Mouse (Mus musculus) heart, embryonic 15.5 days (tissue): ENCODE measurements around the gene Fbxo6. TPM values are rescaled to one million over a fixed set of nuclear protein-coding genes. Genes with fewer than 3 reads are reported as not detected.
A peak's percentile ranks its signal among the peaks of the same experiment; 100 is the strongest.

Experiments used
- ATAC-seq: fragments of 200-750 bp; cut with Nextera tagmentation; replicated peaks from 2 replicates; pipeline ENCODE4 v1.8.0; 2017; ENCODE audit warnings: low read depth, moderate TSS enrichment; ENCODE audit not compliant: insufficient number of reproducible peaks, insufficient read depth, low FRiP score
- H3K27ac ChIP-seq: fragments of 300-500 bp; sonication (generic); 2 replicates; pipeline ENCODE4 v1.5.1; 2015; ENCODE audit warnings: mild to moderate bottlenecking, inconsistent platforms
- H3K27me3 ChIP-seq: fragments of 300-500 bp; sonication (generic); 2 replicates; pipeline ENCODE4 v1.6.1; 2015; ENCODE audit warnings: inconsistent platforms
- H3K36me3 ChIP-seq: fragments of 300-500 bp; sonication (generic); 2 replicates; pipeline ENCODE4 v1.6.1; 2015; ENCODE audit warnings: mild to moderate bottlenecking, inconsistent platforms
- H3K4me1 ChIP-seq: fragments of 300-500 bp; sonication (generic); replicated peaks from 2 replicates; pipeline ENCODE4 v1.6.1; 2015; ENCODE audit warnings: inconsistent platforms
- H3K4me2 ChIP-seq: fragments of 300-500 bp; sonication (generic); 2 replicates; pipeline ENCODE4 v1.6.1; 2015; ENCODE audit warnings: inconsistent platforms, mild to moderate bottlenecking, moderate library complexity
- H3K4me3 ChIP-seq: fragments of 300-500 bp; sonication (generic); 2 replicates; pipeline ENCODE4 v1.5.1; 2015; ENCODE audit warnings: mild to moderate bottlenecking, inconsistent platforms
- H3K9ac ChIP-seq: fragments of 300-500 bp; sonication (generic); 2 replicates; pipeline ENCODE4 v1.6.1; 2015; ENCODE audit warnings: mild to moderate bottlenecking, inconsistent platforms
- H3K9me3 ChIP-seq: fragments of 300-500 bp; sonication (generic); replicated peaks from 2 replicates; pipeline ENCODE4 v1.6.1; 2016; ENCODE audit warnings: inconsistent platforms
- WGBS: fragments of 180-500 bp; shearing (Covaris S2); methylation state at CpG from one replicate; pipeline ENCODE4 v1.1.7; 2015; ENCODE audit warnings: mixed read lengths; 5-methylcytosine and 5-hydroxymethylcytosine counted together
- polyA plus RNA-seq: library from polyadenylated mRNA; unstranded; fragments of >200 nt; fragmentation: Nextera tagmentation; extraction: Ambion mirVana; gene quantifications from 2 replicates; pipeline ENCODE4 v1.2.1, GENCODE M21; 2015

Fbxo6 gene
- polyA plus RNA-seq, 1 experiment from 2014 or later = 18.8 TPM

DNA sequence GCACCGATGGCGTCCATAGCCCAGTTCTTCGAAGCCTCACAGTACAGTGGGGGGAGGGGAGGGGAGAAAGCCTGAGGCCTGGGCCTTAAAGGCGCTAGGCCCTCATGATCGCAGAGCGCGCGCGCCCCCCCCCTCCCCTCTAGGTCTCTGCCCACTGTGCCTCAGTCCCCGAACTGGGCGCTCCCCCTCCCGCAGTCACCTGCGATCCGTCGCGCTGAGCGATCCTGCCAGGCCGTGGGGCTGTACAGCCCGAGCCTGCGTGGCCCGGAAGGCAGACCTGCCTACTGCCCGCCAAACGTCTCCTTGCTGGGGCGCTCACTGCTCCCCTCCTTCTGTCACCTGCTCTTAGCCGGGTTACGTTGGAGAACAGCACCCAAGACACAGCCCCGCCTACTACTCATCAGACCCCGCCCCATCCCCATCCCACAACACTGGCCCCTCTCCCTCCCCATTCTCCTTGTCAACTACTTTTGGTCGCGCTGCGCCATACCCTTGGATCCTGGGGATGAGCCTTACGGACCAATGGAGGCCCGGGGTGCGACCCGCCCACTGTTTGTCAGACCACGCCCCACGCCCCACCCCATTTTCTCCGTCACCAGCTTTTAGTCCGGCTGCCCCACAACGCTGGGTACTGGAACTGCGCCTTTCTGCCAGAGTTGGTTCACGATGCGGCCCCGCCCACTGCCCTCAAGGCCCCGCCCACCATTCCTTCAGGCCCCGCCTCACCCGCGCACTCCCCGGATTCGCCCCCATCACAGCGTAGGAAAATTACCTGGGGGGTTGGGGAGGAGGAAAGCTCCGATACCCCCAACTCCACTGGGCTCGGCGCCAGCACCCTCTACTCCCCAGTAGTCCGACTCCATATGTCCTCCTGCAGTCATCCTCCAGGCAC, 7.8 kb upstream of the Fbxo6 start:
- peaks cover 13% of the 10 kb centered on the region; the same call in 1 of the 2 replicates for H3K36me3 ChIP-seq
- H3K4me2 ChIP-seq = peak overlapping the region; percentile 98
- H3K4me1 ChIP-seq = peaks cover 40% of the 10 kb centered on the region
- H3K27ac ChIP-seq = peak overlapping the region; percentile 81
- peak; percentile 84 for ATAC-seq
- H3K4me3 ChIP-seq = peak overlapping the region; percentile 77
- H3K9ac ChIP-seq = peak overlapping the region; percentile 82
- H3K9me3 ChIP-seq = no peaks in the 10 kb centered on the region
- peaks cover 56% of the 10 kb centered on the region for H3K27me3 ChIP-seq
- WGBS = under 1% methylated on average over 48 of the region's 55 CpGs

DNA sequence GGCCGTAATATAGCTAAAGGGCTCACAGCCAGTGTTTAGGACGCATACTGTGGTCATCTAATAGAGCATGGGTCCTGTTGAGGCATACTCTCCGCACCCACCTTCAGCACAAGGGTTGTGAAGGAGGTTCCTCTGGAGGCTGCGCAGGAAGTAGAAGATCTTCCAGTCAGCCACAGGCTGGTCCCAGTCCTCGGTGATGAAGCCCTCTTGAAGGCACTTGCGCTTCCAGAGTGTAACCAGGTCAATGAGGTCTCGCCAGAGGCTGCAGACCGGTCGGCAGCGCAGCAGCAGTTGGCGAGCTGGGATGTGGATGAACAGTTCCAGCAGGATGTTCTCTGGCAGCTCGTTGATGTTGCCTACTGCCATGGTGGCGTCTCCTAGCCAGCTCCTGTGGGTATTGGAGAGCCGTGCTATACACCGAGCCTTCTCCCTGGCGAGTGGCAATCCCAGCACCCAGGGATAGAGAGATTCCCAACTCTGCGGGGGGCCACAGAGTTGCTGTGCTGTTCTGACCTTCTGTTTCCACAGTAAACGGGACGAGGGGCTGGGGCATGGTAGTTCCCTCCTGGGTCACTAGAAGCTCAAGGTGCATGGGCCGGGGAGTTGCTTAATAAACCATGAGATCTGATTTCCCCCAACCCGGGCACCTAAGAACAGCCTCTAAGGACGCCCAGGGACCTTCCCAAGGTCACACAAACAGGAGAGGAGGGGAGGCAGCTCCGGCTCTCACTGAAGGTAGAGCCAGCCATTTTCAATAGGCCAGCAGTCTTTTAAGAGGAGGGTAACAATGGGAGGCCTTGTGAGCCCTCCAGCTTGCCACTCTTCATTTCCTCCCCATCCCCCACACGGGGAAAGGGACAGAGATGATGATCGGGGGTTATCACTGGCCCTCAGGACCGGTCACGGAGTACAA, 6.8 kb upstream of the Fbxo6 start:
- peak overlapping the region; percentile 81 for H3K27ac ChIP-seq

DNA sequence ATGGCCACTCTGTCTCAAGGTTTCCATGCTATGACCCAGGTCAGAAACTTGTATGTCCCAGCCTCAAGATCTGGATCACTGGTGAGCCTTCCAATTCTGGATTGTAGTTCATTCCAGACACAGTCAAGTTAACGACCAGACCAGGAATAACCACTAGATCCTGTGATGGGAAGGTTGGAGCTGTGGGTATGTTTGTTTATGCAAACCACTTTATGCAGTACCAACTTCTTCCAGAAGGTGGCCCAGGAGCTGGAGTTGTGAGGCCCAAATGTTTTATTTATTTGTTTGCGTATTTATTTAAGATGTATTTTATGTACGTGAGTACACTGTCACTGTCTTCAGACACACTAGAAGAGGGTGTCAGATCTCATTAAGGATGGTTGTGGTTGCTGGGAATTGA, 3.0 kb upstream of the Fbxo6 start:
- H3K36me3 ChIP-seq = peaks cover 18% of the 10 kb centered on the region; the same call in 1 of the 2 replicates
- H3K9ac ChIP-seq = no peak overlapping the region
- H3K9me3 ChIP-seq = no peaks in the 10 kb centered on the region
- H3K27ac ChIP-seq = no peak overlapping the region
- WGBS = 57% methylated on average over 3 of the region's 3 CpGs
- peaks cover 30% of the 10 kb centered on the region for H3K4me1 ChIP-seq
- no peak overlapping the region for H3K4me3 ChIP-seq
- no peak for ATAC-seq
- H3K27me3 ChIP-seq = peaks cover 9% of the 10 kb centered on the region
- no peak overlapping the region for H3K4me2 ChIP-seq

More for the DNA sequence above, 6.8 kb upstream of the Fbxo6 start:
- H3K27me3 ChIP-seq = peaks cover 45% of the 10 kb centered on the region
- peak overlapping the region; percentile 98 for H3K4me2 ChIP-seq
- H3K4me1 ChIP-seq = peaks cover 30% of the 10 kb centered on the region
- WGBS = 29% methylated on average over 27 of the region's 27 CpGs
- H3K36me3 ChIP-seq = peaks cover 18% of the 10 kb centered on the region; the same call in 1 of the 2 replicates
- peak overlapping the region; percentile 82 for H3K9ac ChIP-seq
- no peak for ATAC-seq
- H3K9me3 ChIP-seq = no peaks in the 10 kb centered on the region
- H3K4me3 ChIP-seq = peak overlapping the region; percentile 77

DNA sequence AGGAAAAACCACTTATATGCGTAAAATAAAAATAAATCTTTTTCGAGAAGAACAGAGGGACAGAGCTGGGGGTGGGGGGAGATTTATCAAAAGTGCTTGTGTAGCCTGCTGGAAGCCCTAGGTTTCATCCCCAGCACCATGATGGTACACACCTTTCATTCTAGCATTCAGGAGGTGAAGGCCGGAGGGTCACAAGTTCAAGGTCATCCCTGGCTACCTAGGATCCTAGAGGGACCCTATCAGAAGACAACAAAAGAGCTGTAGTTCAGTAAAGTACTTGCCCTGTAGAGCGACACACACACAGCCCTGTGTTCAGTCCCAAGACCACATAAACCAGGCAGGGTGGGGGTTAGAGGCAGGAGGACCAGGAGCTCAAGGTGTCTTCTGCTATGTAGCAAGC, 2.1 kb upstream of the Fbxo6 start:
- no peak overlapping the region for H3K9ac ChIP-seq
- WGBS = 89% methylated on average over 4 of the region's 4 CpGs
- H3K4me2 ChIP-seq = no peak overlapping the region
- peaks cover 18% of the 10 kb centered on the region; the same call in 1 of the 2 replicates for H3K36me3 ChIP-seq
- H3K4me1 ChIP-seq = peaks cover 20% of the 10 kb centered on the region
- H3K27me3 ChIP-seq = peaks cover 3% of the 10 kb centered on the region; the same call in 1 of the 2 replicates
- no peak overlapping the region for H3K27ac ChIP-seq
- H3K9me3 ChIP-seq = no peaks in the 10 kb centered on the region
- H3K4me3 ChIP-seq = no peak overlapping the region
- no peak for ATAC-seq

DNA sequence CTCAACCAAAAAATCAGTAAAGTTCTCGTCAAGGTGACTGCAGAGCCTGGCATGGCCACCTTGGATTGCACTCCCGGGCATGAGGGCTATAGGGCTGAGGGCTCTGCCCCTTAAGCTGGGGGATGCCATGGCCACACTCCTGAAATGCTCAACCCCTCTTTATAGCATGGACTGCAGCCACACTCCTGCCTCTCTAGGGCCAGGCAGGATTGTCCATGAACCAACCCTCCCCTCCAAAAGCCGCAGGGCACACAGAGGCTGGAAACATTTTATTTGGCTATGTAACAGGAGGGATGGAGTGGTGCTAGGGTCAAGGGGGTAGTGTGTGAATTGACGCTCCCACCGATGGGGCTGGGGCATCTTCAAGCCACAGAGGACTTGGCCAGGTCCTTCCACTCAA, 607 bp upstream of the Fbxo6 start:
- H3K36me3 ChIP-seq = peaks cover 18% of the 10 kb centered on the region; the same call in 1 of the 2 replicates
- H3K4me2 ChIP-seq = no peak overlapping the region
- no peak overlapping the region for H3K4me3 ChIP-seq
- no peaks in the 10 kb centered on the region for H3K27me3 ChIP-seq
- 81% methylated on average over 5 of the region's 5 CpGs for WGBS
- no peaks in the 10 kb centered on the region for H3K9me3 ChIP-seq
- no peak overlapping the region for H3K27ac ChIP-seq
- peaks cover 9% of the 10 kb centered on the region; the same call in 1 of the 2 replicates for H3K4me1 ChIP-seq
- no peak for ATAC-seq
- no peak overlapping the region for H3K9ac ChIP-seq

DNA sequence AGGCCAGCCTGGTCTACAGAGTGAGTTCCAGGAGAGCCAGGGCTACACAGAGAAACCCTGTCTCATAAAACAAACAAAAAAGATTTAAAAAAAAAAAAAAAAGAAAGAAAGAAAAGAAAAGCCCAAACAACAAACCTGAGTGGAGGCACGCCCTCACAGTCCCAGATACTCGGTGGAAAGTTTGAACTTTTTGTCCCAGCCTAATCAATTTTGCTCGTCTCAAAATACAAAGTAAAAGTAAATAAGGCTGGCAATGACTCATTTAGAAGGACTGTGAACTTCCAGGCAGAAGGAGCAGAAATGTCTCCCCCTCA, 1.0 kb downstream of the Fbxo6 start:
- Histone ChIP-seq H3K9ac (peak overlapping the region; percentile 81; the same call in 1 of the 2 replicates), H3K9me3 (no peaks in the 10 kb centered on the region), H3K27ac (peak overlapping the region; percentile 91), H3K4me3 (peak overlapping the region; percentile 79), H3K4me2 (peak overlapping the region; percentile 95), H3K27me3 (no peaks in the 10 kb centered on the region), H3K4me1 (peaks cover 9% of the 10 kb centered on the region; the same call in 1 of the 2 replicates), H3K36me3 (peaks cover 11% of the 10 kb centered on the region; the same call in 1 of the 2 replicates)
- 32% methylated on average over 3 of the region's 3 CpGs for WGBS
- ATAC-seq = no peak

DNA sequence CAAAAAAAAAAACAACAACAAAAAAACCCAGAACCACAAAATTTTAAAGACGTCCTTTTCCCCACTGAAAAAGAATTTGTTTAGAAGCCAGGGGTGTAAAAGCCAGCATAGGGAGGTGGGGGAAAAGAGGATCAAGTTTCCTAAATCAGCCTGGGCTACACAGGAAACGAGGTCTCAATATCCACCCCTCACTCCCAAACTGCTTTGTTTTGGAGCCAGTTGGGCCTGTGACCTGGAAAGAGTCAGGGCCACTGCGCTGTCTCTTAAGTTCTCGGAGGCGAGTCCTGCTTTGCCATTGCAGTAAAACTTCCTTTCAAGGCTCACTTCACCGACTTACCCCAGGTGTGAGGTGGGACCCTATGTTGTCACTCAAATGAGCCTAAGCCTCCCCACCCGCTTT, 1.7 kb downstream of the Fbxo6 start:
- WGBS = 67% methylated on average over 7 of the region's 7 CpGs
- Histone ChIP-seq H3K9me3 (no peaks in the 10 kb centered on the region), H3K9ac (no peak overlapping the region), H3K27ac (no peak overlapping the region), H3K36me3 (peaks cover 16% of the 10 kb centered on the region; the same call in 1 of the 2 replicates), H3K4me2 (no peak overlapping the region), H3K4me1 (peaks cover 9% of the 10 kb centered on the region; the same call in 1 of the 2 replicates), H3K27me3 (no peaks in the 10 kb centered on the region), H3K4me3 (no peak overlapping the region)
- no peak for ATAC-seq

DNA sequence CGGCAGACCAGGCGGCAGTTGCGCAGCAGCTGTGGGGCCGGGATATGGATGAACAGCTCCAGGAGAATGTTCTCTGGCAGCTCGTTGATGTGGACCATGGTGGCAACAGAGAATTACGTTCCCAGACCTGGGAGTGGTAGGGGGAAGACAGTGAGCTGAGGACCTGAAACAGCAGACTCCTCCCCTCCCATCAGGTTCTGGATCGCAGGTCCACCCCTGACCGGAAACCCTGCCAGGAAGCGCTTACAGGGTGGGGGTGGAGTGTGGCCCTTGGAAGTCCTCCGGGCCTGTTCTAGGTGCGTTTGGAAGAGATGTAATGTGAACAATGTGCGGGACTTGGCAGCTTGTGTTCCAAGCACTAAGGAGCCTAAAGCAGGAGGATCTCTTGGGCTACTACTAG, 2.4 kb downstream of the Fbxo6 start:
- Histone ChIP-seq H3K36me3 (peaks cover 22% of the 10 kb centered on the region; the same call in 1 of the 2 replicates), H3K9ac (no peak overlapping the region), H3K27ac (no peak overlapping the region), H3K27me3 (no peaks in the 10 kb centered on the region), H3K4me3 (no peak overlapping the region), H3K9me3 (no peaks in the 10 kb centered on the region), H3K4me2 (no peak overlapping the region), H3K4me1 (peaks cover 9% of the 10 kb centered on the region; the same call in 1 of the 2 replicates)
- ATAC-seq = no peak
- WGBS = 44% methylated on average over 12 of the region's 12 CpGs

DNA sequence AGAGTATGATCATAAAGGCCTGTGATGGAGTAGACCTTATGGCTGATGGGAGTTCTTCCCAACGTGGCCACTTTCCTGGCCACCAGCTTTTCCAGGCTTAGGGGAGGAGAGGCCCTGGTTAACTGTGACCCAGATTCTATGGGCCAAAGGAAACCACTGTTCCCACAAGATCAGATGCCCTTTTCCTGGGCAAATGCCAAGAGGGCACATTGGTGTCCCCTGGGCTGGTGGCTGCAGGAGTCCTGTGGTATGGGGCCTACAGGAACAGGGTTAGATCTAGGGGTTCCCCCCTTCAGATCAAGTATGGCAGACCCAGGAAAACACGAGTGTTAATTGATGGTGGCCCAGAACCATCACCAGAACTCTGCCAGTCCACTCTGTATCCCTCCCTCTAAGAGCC, 4.2 kb downstream of the Fbxo6 start:
- WGBS = 88% methylated on average over 2 of the region's 2 CpGs
- ATAC-seq = no peak
- peaks cover 9% of the 10 kb centered on the region; the same call in 1 of the 2 replicates for H3K4me1 ChIP-seq

DNA sequence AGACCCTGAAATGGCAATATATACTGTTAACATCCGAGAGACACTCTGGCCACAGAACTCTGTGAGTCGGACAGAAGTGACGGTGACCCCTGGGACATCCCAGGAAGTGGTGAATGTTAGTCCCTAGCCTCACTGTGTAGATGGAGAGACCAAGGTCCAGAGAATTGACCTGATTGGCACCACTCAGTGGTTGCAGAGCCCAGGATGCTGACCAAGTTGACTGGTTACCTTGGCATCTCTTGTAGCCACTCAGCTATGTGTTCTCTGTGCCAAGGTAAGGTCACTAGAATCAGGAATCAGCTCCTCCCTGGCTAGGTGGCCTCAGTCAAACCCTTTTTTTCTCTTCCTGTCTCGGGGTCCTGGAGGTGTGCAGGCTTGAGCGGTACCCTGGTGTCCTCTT, 8.2 kb downstream of the Fbxo6 start:
- peaks cover 17% of the 10 kb centered on the region; the same call in 1 of the 2 replicates for H3K36me3 ChIP-seq
- H3K4me2 ChIP-seq = no peak overlapping the region
- no peak overlapping the region for H3K9ac ChIP-seq
- peaks cover 7% of the 10 kb centered on the region for H3K27me3 ChIP-seq
- 85% methylated on average over 5 of the region's 5 CpGs for WGBS
- no peak for ATAC-seq
- H3K4me1 ChIP-seq = peaks cover 9% of the 10 kb centered on the region
- H3K27ac ChIP-seq = no peak overlapping the region
- no peaks in the 10 kb centered on the region for H3K9me3 ChIP-seq
- H3K4me3 ChIP-seq = no peak overlapping the region

More for the DNA sequence above, 4.2 kb downstream of the Fbxo6 start:
- H3K4me2 ChIP-seq = no peak overlapping the region
- no peaks in the 10 kb centered on the region for H3K9me3 ChIP-seq
- no peaks in the 10 kb centered on the region for H3K27me3 ChIP-seq
- no peak overlapping the region for H3K9ac ChIP-seq
- peaks cover 17% of the 10 kb centered on the region; the same call in 1 of the 2 replicates for H3K36me3 ChIP-seq
- no peak overlapping the region for H3K4me3 ChIP-seq
- H3K27ac ChIP-seq = no peak overlapping the region
